Mouse (Mus musculus) urinary bladder, adult 2 months (tissue): Measurements from ENCODE around the gene Gm8094. TPM values are rescaled to one million over a fixed set of nuclear protein-coding genes. Genes with fewer than 3 reads are reported as not detected.
"Not testable (repeated sequence)": the region's sequence is repeated elsewhere in the genome, so short reads cannot be mapped to it uniquely, and the experiment has no call there.

Experiments
- DNase-seq: peaks from one replicate; pipeline ENCODE4 v3.0.0; 2022; ENCODE audit warnings: low spot score
- polyA plus RNA-seq: library from polyadenylated mRNA; depleted of rRNA; stranded (reverse); fragments of >200 nt; gene quantifications from 2 replicates; pipeline ENCODE4 v1.2.3, GENCODE M21; 2012; rRNA removed

The Gm8094 gene
- polyA plus RNA-seq: not detected in 2 replicates

DNA sequence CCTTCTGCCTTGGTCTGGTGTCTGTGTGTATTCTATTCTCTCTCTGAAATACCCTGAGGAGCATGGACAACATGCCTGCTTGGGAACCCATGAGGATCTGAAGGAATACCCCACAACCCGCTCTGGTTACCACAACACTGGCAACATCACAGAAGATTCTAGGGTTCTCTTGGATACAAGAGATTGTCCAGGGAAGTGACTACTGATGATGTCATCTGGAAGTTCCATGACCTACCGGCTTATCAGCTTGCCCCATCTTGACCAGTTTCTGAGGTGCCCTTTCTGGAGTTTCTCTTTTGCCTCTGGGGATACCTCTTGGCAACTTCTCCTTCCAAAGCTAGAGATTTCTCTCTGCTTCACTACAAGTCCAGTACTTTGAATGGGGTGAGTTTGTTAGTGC lies at the start of gene Gm8094:
Gene Gm8094 (minus strand): TSS at position 101 of the 400 bp plus-strand sequence.
- DNase-seq: not testable (repeated sequence)

DNA sequence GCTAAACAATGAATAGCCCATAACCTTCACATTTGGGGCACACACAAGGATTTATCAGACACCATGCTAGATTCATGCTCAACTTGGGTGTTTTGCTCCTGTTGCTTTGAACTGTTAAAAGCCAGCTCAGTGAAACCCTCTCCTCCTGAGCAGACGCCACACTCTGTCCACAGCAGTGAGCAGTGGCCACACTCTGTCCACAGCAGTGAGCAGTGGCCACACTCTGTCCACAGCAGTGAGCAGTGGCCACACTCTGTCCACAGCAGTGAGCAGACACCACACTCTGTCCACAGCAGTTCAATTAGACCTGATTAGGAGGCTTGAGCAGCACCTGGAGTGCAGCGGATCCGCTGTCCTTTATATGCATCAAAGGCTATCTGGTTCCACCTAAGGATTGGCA lies 43.2 kb upstream of the Gm8094 start:
- not testable (repeated sequence) for DNase-seq

DNA sequence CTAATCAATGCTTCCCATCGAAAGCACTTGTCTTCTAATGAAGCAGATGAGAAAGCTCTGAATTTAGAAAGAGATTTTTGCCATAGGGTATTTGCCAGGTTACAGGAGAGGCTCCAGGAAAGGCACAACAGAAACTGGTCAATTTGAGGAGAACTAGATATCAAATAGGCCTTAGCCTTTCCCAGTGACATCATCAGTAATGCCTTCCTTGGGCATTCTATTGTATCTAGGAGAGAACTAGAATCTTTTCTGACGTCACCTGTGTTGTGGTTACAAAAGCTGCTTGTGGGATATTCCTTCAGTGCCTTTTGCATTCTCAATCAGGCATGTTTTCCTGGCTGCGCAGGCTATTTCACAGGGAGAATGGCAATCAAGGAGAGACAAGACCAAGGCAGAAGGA lies 23.9 kb upstream of the Gm8094 start, which contains the start of gene Gm8104:
Gene Gm8104 (plus strand): TSS at position 301 of the 400 bp plus-strand sequence.
- not testable (repeated sequence) for DNase-seq

- DNase-seq: not testable (repeated sequence)
Observed at GRCm38 (mm10) chr14:43089103-43089919, 12.9 kb upstream of the Gm8094 start.

DNA sequence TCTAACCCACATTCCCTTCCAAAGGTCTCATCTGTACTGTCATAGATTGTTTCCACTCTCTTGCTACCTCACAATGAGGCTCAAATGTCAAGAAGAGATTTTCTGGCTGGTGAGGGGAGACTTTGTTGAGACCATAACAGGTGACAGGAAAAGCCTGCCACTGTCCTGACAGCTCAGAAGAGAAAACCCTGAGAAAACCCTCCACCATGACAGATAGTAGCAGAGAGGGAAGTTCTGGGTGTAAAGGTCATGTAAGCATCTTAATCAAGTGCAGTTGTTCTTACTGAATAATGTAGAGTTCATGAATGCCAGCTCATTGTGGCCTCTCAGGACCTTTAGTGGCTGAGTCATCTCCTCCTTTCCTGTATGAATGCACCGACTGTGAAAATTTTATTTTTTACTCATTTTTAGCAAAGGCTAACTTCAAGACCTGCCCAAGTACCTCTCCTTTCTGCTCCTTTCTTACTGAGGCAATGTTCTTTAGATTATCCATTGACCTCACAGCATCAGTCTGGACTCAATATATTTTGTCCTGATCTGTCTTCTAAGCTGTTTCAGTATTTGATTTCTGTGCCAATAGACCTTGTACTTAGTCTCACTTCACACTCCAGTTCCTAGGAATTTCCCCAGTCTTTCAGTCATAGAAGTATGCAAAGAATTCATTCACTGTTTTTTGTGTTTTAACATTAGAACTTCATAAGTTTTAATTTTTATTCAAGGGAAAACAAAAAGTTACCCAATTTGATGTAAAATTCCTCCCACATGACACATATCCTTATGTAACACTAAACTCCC lies 8.7 kb upstream of the Gm8094 start:
- DNase-seq: not testable (repeated sequence)

- DNase-seq: not testable (repeated sequence)
Observed at GRCm38 (mm10) chr14:43060179-43060578, 16.3 kb downstream of the Gm8094 start.

DNA sequence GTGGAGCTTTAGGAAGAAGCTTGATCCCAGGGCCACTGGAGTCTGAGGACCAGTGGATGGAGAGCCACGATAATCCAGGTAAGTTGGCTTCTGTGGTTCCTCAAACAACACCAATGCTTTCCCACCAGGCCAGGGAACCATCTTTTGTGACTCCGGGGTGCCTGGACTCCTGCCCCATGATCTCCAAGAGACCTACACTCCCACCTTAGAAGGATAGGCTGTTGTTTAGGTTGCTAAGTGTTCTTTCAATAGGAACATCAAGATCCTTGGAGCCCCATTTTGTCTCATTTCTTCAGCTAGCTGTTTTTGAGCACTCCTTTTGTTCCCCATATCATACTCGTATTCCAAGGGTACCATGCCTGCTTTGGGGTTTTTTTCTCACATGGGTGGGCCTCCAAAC lies 18.4 kb downstream of the Gm8094 start:
- not testable (repeated sequence) for DNase-seq

Other genes starting within 250 kb of the Gm8094 start
- not detected in 2 replicates for gene Gm21977, start 223.2 kb downstream of the Gm8094 start, polyA plus RNA-seq
- not detected in 2 replicates for gene Gm8082, start 83.0 kb downstream of the Gm8094 start, polyA plus RNA-seq
- gene Gm10376, start 61.0 kb downstream of the Gm8094 start, polyA plus RNA-seq: not detected in 2 replicates
- not detected in 2 replicates for gene Gm8104, start 24.0 kb upstream of the Gm8094 start, polyA plus RNA-seq
- gene Gm7233, start 103.2 kb upstream of the Gm8094 start, polyA plus RNA-seq: not detected in 2 replicates
- gene Gm8122, start 158.7 kb upstream of the Gm8094 start, polyA plus RNA-seq: not detected in 2 replicates
- not detected in 2 replicates for gene Gm8126, start 182.0 kb upstream of the Gm8094 start, polyA plus RNA-seq
- gene Gm9732, start 198.4 kb upstream of the Gm8094 start, polyA plus RNA-seq: not detected in 2 replicates
- not detected in 2 replicates for gene Gm8127, start 217.2 kb upstream of the Gm8094 start, polyA plus RNA-seq